Mouse (Mus musculus): ENCODE measurements at regions not wholly inside any gene's neighbourhood (a gene's known extent, or its start where the extent isn't known, plus 50 kb on each side); places are given as distances from the start of the nearest gene placed in this dataset.

- DNase-seq = no peak
These were observed 260.6 kb upstream of the Gm10131 start for GRCm38 (mm10) chr8:34371973-34372665.

- no peak for DNase-seq
These were observed 259.9 kb upstream of the Gm10131 start for GRCm38 (mm10) chr8:34371391-34371790.

DNA sequence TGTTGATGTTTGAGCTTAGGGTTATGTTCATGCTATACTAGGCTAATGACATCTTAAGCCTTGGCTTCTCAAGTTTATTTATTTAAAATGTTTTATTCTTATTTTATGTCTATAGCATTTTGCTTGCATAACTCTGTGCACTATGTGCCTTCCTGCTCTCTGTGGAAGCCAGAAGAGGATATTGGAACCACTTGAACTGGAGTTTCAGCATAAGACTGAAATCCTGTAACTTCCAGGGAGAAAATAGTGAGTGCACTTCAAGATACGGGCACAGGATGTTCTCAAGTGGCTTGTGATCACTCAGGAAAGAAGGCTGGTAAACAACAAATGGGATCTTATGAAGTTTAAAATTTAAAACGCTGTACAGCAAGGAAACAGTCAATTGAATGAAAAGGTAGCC lies 257.0 kb upstream of the Gm10131 start:
- DNase-seq = no peak

GRCm38 (mm10) chr8:34364446-34365035 lies 253.0 kb upstream of the Gm10131 start:
- DNase-seq = no peak

GRCm38 (mm10) chr8:34363679-34364078 lies 252.1 kb upstream of the Gm10131 start:
- no peak for DNase-seq

GRCm38 (mm10) chr8:34363131-34363530 lies 251.6 kb upstream of the Gm10131 start:
- DNase-seq = no peak

DNA sequence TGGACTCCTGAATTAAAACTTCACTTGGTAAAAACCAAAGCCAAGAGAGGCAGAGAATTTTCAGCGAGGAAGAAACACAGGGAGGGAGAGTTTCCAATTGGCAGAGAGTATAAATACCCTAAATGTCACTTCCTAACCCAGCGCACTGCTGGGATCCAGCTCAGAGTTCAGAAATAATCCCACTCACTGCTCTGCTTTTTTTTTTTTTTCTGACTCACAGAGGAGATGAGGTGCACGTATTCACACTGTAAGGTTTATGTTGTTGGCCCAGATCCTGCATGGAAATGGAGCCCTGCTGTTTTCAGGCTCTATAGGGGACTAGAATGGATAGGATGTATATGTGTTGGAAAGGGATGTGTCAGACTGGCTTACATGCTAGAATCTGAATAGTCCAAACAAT lies 249.8 kb upstream of the Gm10131 start:
- no peak for DNase-seq

GRCm38 (mm10) chr8:34359776-34360175 lies 248.2 kb upstream of the Gm10131 start:
- no peak for DNase-seq

DNA sequence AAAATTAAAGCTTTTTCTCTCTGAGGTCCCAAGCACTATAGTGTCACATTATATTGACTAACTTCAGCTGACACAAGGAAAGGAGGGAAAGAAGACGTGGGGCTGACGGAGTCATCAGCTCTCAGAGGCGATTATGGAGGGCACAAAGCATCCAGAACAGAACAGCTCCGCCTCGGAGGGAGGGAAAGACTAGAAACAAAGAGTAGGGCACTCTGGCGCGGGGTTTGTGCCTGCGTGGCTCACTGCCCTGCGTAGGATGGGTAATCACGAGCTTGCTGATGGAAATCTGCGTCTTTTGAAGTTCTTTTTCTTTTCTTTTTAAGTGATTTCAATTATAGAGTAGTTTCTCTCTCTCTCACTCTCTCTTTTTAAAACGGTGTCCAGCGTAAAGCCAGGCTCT lies 243.5 kb upstream of the Gm10131 start:
- DNase-seq = no peak

- DNase-seq = no peak
These were observed 241.8 kb upstream of the Gm10131 start for GRCm38 (mm10) chr8:34353140-34353855.

DNA sequence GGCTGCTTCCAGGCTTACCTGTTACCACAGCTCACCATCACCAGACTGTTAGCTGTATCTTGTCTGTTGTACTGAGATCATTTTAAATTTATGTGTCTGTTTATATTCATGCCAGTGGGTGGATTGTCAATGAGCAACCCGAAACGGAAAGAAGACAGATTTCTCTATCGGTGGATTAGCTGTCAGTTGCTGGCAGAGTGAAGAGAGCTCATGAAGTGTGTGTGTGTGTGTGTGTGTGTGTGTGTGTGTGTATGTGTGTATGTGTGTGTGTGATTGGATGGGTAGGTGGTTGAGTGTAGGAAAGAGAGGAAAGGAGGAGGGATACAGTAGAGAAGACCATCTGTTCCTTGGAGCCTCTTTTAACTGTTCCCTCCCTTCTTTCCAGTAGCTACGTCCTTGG lies 223.3 kb upstream of the Gm10131 start:
- DNase-seq = no peak

GRCm38 (mm10) chr8:34331673-34332072 lies 220.1 kb upstream of the Gm10131 start:
- DNase-seq = no peak

DNA sequence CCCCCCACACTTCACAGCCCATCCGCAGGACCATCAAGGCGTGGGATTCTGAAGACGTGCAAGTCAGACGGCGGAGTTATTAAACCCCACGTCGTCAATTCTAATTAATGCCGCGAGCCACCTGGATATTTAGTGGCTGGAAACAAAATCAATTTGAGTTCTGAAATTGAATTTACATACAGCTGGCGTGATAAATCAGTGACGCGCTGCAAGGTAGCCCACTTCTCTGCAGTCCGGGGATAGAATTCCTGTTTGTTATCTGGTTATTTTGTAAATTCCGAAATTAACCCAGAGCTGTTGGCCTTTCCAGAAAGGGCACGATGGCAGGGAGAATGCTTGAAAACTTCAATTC lies 215.1 kb upstream of the Gm10131 start:
- DNase-seq = no peak

- DNase-seq = no peak
These were observed 214.5 kb upstream of the Gm10131 start for GRCm38 (mm10) chr8:34325841-34326613.

DNA sequence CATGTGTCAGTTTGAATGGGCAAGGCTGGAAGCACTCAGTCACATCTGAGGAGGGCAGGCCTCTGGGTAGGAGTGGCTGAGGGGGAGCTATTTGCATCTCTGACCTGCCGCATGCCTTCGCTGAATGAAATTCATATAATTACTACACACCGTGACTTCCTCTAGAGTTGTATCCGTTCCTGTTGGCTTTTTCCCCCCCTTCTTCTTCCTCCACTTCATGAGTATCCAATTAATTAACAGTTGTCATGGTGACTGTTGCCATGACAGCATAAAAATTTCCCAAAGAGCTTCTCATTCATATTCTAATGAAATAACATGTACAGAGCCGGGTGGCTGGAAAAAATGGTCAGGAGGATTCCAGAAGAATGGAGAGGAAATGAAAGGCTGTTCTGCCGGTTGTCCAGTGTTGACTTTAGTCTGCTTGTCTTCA lies 208.6 kb upstream of the Gm10131 start:
- no peak for DNase-seq

GRCm38 (mm10) chr8:34319719-34320118 lies 208.2 kb upstream of the Gm10131 start:
- no peak for DNase-seq

GRCm38 (mm10) chr8:34315233-34315632 lies 203.7 kb upstream of the Gm10131 start:
- no peak for DNase-seq

GRCm38 (mm10) chr8:34305542-34306485 lies 194.3 kb upstream of the Gm10131 start:
- no peak for DNase-seq

GRCm38 (mm10) chr8:34303815-34304214 lies 192.3 kb upstream of the Gm10131 start:
- no peak for DNase-seq

DNA sequence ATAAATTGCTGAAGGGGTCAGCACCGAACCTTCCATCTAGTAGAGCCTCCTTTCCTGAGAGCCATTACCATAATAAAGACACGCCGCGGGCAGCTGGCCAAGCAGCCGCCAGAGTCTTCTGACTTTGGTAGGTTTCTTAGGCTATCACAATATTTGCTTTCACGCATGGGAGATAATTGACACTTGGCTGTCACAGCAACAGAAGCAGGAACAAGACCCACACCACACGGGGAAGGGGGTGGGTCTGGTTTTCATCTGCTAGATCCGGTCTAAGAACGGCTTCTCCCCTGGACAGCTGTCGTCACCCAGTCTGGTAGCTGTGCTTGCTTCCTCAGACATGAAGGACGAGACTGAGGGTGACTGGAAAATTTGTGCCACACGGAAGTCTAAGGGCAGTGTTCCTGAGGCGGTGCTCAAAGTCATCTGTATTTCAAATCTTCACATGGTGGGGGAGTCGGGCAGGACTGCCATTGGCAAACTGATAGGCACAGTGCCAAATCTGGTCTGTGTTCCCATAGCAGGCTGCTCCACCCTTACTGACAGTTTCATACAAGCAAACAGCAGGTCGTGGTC lies 188.9 kb upstream of the Gm10131 start:
- no peak for DNase-seq

GRCm38 (mm10) chr8:34294721-34295120 lies 183.2 kb upstream of the Gm10131 start:
- no peak for DNase-seq
